Mouse (Mus musculus) bone marrow macrophage, adult 2 months (primary cell): ENCODE data around the gene Tbc1d8b. TPM values are rescaled to one million over a fixed set of nuclear protein-coding genes. Genes with fewer than 3 reads are reported as not detected.

ENCODE experiments used
- H3K27ac ChIP-seq: 2 replicates; pipeline ENCODE4 v1.5.1; 2012; ENCODE audit warnings: low read depth, low read length; ENCODE audit not compliant: insufficient read depth
- H3K4me1 ChIP-seq: 2 replicates; pipeline ENCODE4 v1.6.1; 2012; ENCODE audit warnings: low read length; ENCODE audit not compliant: control insufficient read depth, insufficient read depth
- H3K4me3 ChIP-seq: 2 replicates; pipeline ENCODE4 v1.5.1; 2012; ENCODE audit warnings: mild to moderate bottlenecking, low read length, moderate library complexity; ENCODE audit not compliant: insufficient read depth
- CTCF ChIP-seq: IDR thresholded peaks from 2 replicates; pipeline ENCODE4 v1.5.1; 2012; ENCODE audit warnings: low read depth, mild to moderate bottlenecking, low read length, moderate library complexity
- POLR2A ChIP-seq: IDR thresholded peaks from 2 replicates; pipeline ENCODE4 v1.6.1; 2012; ENCODE audit warnings: mild to moderate bottlenecking, low read depth, low read length, borderline replicate concordance
- polyA plus RNA-seq: library from polyadenylated mRNA; stranded (reverse); fragments of >200 nt; gene quantifications from 2 replicates; pipeline ENCODE4 v1.2.4, GENCODE M21; 2012; ENCODE audit not compliant: missing spikeins, insufficient read depth, insufficient read length

Gene Tbc1d8b
- 3.6 and 5.4 TPM in 2 replicates for polyA plus RNA-seq

DNA sequence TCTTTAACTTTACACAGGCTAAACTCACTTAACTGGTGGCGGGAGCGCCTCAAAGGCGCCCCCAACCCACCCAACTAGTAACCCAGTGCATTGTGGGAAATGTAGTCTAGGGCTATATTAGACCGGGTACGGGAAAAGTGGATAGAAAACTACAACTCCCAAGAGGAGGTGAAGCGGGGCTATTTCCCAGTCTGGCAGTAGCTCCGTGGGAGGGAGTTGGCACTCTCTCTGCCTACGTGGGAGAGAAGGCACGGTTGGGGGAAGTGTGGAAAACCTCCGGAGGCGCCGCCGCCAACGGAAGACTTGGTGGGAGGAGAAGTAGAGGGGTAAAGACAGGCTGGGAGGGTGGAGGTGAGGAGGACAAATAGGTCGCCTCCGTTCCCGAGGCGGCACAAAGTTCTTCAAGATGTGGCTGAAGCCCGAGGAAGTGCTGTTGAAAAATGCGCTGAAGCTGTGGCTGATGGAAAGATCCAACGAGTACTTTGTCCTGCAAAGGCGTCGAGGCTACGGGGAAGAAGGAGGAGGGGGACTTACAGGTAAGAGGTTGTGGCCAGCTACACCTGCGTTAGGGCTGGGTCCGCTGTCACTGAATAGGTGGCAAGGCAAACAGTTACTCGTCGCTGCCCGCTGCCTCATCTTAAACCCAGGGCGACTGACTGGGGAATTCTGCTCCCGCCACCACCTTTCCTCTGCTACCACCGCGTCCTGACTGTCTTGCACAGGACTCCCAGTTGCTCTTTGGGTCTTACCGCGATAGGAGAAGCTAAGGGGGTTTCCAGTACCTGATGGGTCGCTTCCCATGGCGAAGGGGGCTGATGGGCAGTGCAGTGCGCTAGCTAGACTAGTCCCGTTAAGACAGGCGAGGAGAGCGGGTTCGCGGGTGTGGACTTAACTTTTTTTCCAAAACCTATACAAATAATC, at the start of gene Tbc1d8b:
Gene Tbc1d8b, plus strand, starts transcription at position 222 of the 921 bp plus-strand sequence.
- TF ChIP-seq CTCF, result no peak
- TF ChIP-seq POLR2A, result 0 out of 2 replicates have a peak, but pooled peaks have one; percentile 46
- Histone ChIP-seq H3K4me1 (no peaks in the 10 kb centered on the region), H3K4me3 (peak within 1 kb of the TSS; percentile 92), H3K27ac (0 out of 2 replicates have a peak within 1 kb of the TSS, but pooled peaks have one; percentile 13)

DNA sequence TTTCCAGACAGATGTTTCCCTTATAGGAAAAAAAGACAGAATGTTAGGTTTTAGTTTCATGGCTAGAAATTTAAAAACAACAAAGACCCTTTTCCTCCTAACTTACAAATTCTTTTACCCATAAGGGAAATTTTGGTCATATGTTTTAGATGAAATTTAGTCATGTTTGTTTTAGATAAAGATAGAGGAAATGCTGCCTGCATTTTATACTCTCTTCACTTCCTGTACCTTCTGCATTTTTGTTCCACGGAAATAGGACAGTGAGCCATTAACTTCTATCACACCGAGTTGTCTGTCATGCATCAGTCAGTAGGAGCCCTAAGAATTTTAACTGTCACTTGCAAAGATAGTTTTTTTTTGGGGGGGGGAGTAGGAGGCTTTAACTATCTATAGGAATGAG, 45.1 kb upstream of the Tbc1d8b start:
- peaks cover 5% of the 10 kb centered on the region for H3K4me1 ChIP-seq
- no peak overlapping the region for H3K4me3 ChIP-seq
- TF ChIP-seq POLR2A (no peak), CTCF (no peak)
- H3K27ac ChIP-seq, result no peak overlapping the region

GRCm38 (mm10) chrX:139640418-139640817, 44.4 kb upstream of the Tbc1d8b start:
- peaks cover 5% of the 10 kb centered on the region for H3K4me1 ChIP-seq
- no peak overlapping the region for H3K27ac ChIP-seq
- no peak overlapping the region for H3K4me3 ChIP-seq
- TF ChIP-seq CTCF, result no peak
- TF ChIP-seq POLR2A, result no peak

- no peak for TF ChIP-seq POLR2A
- no peak for TF ChIP-seq CTCF
- H3K4me1 ChIP-seq, result peaks cover 8% of the 10 kb centered on the region
- no peak overlapping the region for H3K4me3 ChIP-seq
- no peak overlapping the region for H3K27ac ChIP-seq
Measured at GRCm38 (mm10) chrX:139652226-139652625, 32.6 kb upstream of the Tbc1d8b start.

GRCm38 (mm10) chrX:139653292-139653691, 31.5 kb upstream of the Tbc1d8b start:
- TF ChIP-seq CTCF (no peak), POLR2A (no peak)
- H3K4me1 ChIP-seq, result peaks cover 8% of the 10 kb centered on the region
- no peak overlapping the region for H3K4me3 ChIP-seq
- H3K27ac ChIP-seq, result no peak overlapping the region

DNA sequence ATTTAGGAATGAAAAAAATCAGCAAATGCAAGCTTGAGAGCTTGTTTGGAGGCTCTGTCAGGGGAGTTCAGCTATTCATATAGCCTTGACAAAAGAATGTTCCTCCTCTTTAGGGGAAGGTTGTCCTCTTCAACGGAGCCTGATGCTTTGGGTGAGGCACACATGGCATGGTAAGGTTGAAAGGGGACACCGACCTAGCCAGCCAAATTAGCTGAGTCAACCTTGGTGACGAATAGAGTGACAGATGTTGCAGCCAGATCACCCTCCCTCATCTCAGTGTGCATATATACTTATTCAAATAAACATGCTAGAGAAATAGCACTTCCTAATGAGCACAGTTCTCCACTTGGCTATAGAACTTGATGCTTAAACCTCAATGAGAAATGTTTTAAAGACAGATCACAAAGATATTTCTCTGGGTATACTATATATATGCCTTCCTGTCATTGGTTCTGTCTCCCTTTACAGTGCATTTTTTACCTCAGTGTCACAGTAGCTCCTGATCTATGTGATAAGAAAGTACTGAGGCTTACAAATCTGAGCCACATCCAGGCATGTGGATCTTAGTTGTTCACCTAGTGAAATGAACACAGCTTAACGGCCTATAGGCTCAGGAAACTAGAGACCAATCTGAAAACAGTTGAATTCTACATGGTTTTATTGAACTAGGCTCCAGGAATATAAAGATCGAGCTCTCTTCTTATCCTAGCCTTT, 30.3 kb upstream of the Tbc1d8b start:
- H3K4me1 ChIP-seq, result peaks cover 8% of the 10 kb centered on the region
- TF ChIP-seq CTCF (no peak), POLR2A (no peak)
- no peak overlapping the region for H3K4me3 ChIP-seq
- H3K27ac ChIP-seq, result no peak overlapping the region

- no peak overlapping the region for H3K4me3 ChIP-seq
- no peaks in the 10 kb centered on the region for H3K4me1 ChIP-seq
- H3K27ac ChIP-seq, result no peak overlapping the region
- TF ChIP-seq CTCF (no peak), POLR2A (no peak)
Measured at GRCm38 (mm10) chrX:139662111-139662510, 22.7 kb upstream of the Tbc1d8b start.

GRCm38 (mm10) chrX:139665829-139666228, 19.0 kb upstream of the Tbc1d8b start:
- Histone ChIP-seq H3K27ac (no peak overlapping the region), H3K4me3 (no peak overlapping the region), H3K4me1 (no peaks in the 10 kb centered on the region)
- TF ChIP-seq CTCF (no peak), POLR2A (no peak)

GRCm38 (mm10) chrX:139684410-139684774, 404 bp upstream of the Tbc1d8b start:
- Histone ChIP-seq H3K4me1 (no peaks in the 10 kb centered on the region), H3K27ac (no peak overlapping the region), H3K4me3 (peak overlapping the region; percentile 92)
- no peak for TF ChIP-seq CTCF
- TF ChIP-seq POLR2A, result no peak

DNA sequence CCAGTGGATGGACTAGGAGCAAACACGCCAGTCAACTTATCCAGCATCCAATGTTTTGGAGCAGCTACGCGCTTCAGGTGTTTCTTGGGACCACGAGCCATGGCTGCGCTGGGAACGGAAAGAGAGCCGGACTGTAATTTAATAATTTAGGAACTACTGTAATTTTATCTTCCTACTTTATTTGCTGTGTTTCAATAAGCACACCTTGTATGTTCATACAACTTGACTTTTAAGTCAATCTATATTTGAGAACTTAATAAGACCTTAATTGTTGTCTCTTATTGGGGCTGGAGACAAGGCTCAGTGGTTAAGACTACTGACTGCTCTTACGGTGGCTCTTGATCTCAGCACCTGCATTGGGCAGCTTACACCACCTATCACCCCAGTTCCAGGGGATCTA, 29.6 kb downstream of the Tbc1d8b start, which contains the start of gene Gm15013:
Gene Gm15013, minus strand, starts transcription at position 101 of the 400 bp plus-strand sequence.
- H3K27ac ChIP-seq, result no peak within 1 kb of the TSS
- TF ChIP-seq POLR2A (no peak), CTCF (no peak)
- H3K4me3 ChIP-seq, result no peak within 1 kb of the TSS
- no peaks in the 10 kb centered on the region for H3K4me1 ChIP-seq
